Mouse (Mus musculus) liver, adult 2 months (tissue): ENCODE measurements at regions not wholly inside any gene's neighbourhood (a gene's known extent, or its start where the extent isn't known, plus 50 kb on each side); places are given as distances from the start of the nearest gene placed in this dataset.

ENCODE experiments used
- CTCF ChIP-seq: fragments of 200-500 bp; IDR thresholded peaks from 2 replicates; pipeline ENCODE4 v1.5.1; 2011; ENCODE audit warnings: low read depth, low read length, control low read depth
- POLR2A ChIP-seq: fragments of 200-500 bp; IDR thresholded peaks from 2 replicates; pipeline ENCODE4 v1.6.1; 2011; ENCODE audit warnings: low read length, control low read depth; ENCODE audit not compliant: insufficient read depth; ENCODE audit errors: extremely low read depth

GRCm38 (mm10) chr14:31953783-31954182, 75.0 kb upstream of the Galnt15 start:
- no peak for TF ChIP-seq CTCF
- TF ChIP-seq POLR2A: no peak
